Comparison of ENCODE assay signal across 10 mouse cellular contexts in genomic region chr16:18083231-18083951, GRCm38 (mm10). TPM values are rescaled to one million over a fixed set of nuclear protein-coding genes. Genes with fewer than 3 reads are reported as not detected.
A peak's percentile ranks its signal among the peaks of the same experiment; 100 is the strongest.
DNase-seq lines count a peak whose midpoint lies in the region; ATAC-seq and TF ChIP-seq lines count a peak whose summit lies in the region.
"Had no signal": no experiment of that assay in that cellular context is flagged by ENCODE, and none has a peak within 500 bp of the region (broad histone marks: within the 10 kb centered on the region; RNA-seq: fewer than 3 reads in every experiment).

No protein-coding gene starts in this region.

- no peaks in the 10 kb centered on the region for H3K27me3 ChIP-seq in liver, postnatal 0 days (ENCODE audit: insufficient read depth, low read length)
- H3K27me3 ChIP-seq in liver, embryonic 11.5 days (replicated peaks; ENCODE audit: control insufficient read depth, insufficient read depth, low read length): no peaks in the 10 kb centered on the region
- no peaks in the 10 kb centered on the region for H3K27me3 ChIP-seq in kidney, embryonic 16.5 days (ENCODE audit: insufficient read depth, low read length)
- H3K27me3 ChIP-seq in forebrain, embryonic 14.5 days (replicated peaks; ENCODE audit: control insufficient read depth, insufficient read depth, low read length): peaks cover 9% of the 10 kb centered on the region

- TF ChIP-seq EP300 in liver, postnatal 0 days (IDR thresholded peaks at IDR 0.05; ENCODE audit: low read depth): no peak

- no peak overlapping the region for H3K4me2 ChIP-seq in liver, postnatal 0 days (ENCODE audit: low read depth, low read length)
- H3K4me2 ChIP-seq in liver, embryonic 11.5 days: no peak overlapping the region
- no peak overlapping the region for H3K4me2 ChIP-seq in kidney, embryonic 16.5 days (replicated peaks; ENCODE audit: low read depth, low read length)
- H3K4me2 ChIP-seq in forebrain, embryonic 14.5 days (ENCODE audit: low read length): no peak overlapping the region
- H3K4me2 ChIP-seq: liver, embryonic 15.5 days had no signal

- no peak for TF ChIP-seq CTCF in liver, postnatal 0 days (IDR thresholded peaks at IDR 0.05; ENCODE audit: low read depth)

- no peaks in the 10 kb centered on the region for H3K9me3 ChIP-seq in liver, postnatal 0 days (ENCODE audit: low read length)
- no peaks in the 10 kb centered on the region for H3K9me3 ChIP-seq in liver, embryonic 11.5 days (ENCODE audit: control insufficient read depth, low read length)
- H3K9me3 ChIP-seq in kidney, embryonic 16.5 days (ENCODE audit: low read length): no peaks in the 10 kb centered on the region
- no peaks in the 10 kb centered on the region for H3K9me3 ChIP-seq in forebrain, embryonic 14.5 days (replicated peaks; ENCODE audit: control insufficient read depth, low read length)
- H3K9me3 ChIP-seq: liver, embryonic 15.5 days had no signal

- H3K36me3 ChIP-seq in liver, postnatal 0 days (replicated peaks; ENCODE audit: insufficient read depth, low read length): peaks cover 3% of the 10 kb centered on the region; the same call in 1 of the 2 replicates
- H3K36me3 ChIP-seq in liver, embryonic 11.5 days (ENCODE audit: control insufficient read depth, insufficient read depth, low read length): no peaks in the 10 kb centered on the region
- peaks cover 4% of the 10 kb centered on the region; the same call in 1 of the 2 replicates for H3K36me3 ChIP-seq in kidney, embryonic 16.5 days (ENCODE audit: insufficient read depth, low read length)
- no peaks in the 10 kb centered on the region for H3K36me3 ChIP-seq in forebrain, embryonic 14.5 days (ENCODE audit: control insufficient read depth, insufficient read depth, low read length)
- H3K36me3 ChIP-seq: liver, embryonic 15.5 days had no signal

- peaks cover 13% of the 10 kb centered on the region for H3K4me1 ChIP-seq in liver, postnatal 0 days (ENCODE audit: insufficient read depth)
- H3K4me1 ChIP-seq in liver, embryonic 11.5 days (replicated peaks; ENCODE audit: control insufficient read depth, insufficient read depth, low read length): peaks cover 8% of the 10 kb centered on the region; the same call in 1 of the 2 replicates
- H3K4me1 ChIP-seq in kidney, embryonic 16.5 days (ENCODE audit: insufficient read depth, low read length): peaks cover 7% of the 10 kb centered on the region; the same call in 1 of the 2 replicates
- H3K4me1 ChIP-seq in forebrain, embryonic 14.5 days (ENCODE audit: control insufficient read depth, insufficient read depth, low read length): peaks cover 5% of the 10 kb centered on the region; the same call in 1 of the 2 replicates

- no peak overlapping the region for H3K9ac ChIP-seq in liver, postnatal 0 days (replicated peaks)
- no peak overlapping the region for H3K9ac ChIP-seq in liver, embryonic 11.5 days (ENCODE audit: low read depth, low read length)
- H3K9ac ChIP-seq in kidney, embryonic 16.5 days (replicated peaks; ENCODE audit: low read length): 0 out of 2 replicates have a peak overlapping the region, but pooled peaks have one; percentile 9
- no peak overlapping the region for H3K9ac ChIP-seq in forebrain, embryonic 14.5 days (ENCODE audit: low read length)
- H3K9ac ChIP-seq: liver, embryonic 15.5 days had no signal

- DNase-seq in liver, postnatal 0 days: no peak
- no peak for DNase-seq in liver, embryonic 11.5 days (ENCODE audit: low spot score)
- DNase-seq in adrenal gland, postnatal 36 days: peak; percentile 78 to 85
- DNase-seq in gastrocnemius, adult 8-10 months (ENCODE audit: low spot score in 2 of 2): peak; percentile 76 to 78
- DNase-seq in lung, postnatal 14 days: peak; percentile 27
- no peak for DNase-seq in thymus, postnatal 14 days
- no peak for DNase-seq in forebrain, embryonic 14.5 days (ENCODE audit: low spot score)

- H3K4me3 ChIP-seq in liver, postnatal 0 days (ENCODE audit: low read depth, low read length): no peak overlapping the region
- no peak overlapping the region for H3K4me3 ChIP-seq in liver, embryonic 11.5 days (ENCODE audit: low read depth, low read length)
- H3K4me3 ChIP-seq in kidney, embryonic 16.5 days (ENCODE audit: low read length): no peak overlapping the region
- H3K4me3 ChIP-seq in forebrain, embryonic 14.5 days (ENCODE audit: low read depth, low read length): no peak overlapping the region
- H3K4me3 ChIP-seq: liver, embryonic 15.5 days had no signal

- 84% methylated on average over 18 of the region's 18 CpGs for WGBS in liver, postnatal 0 days (ENCODE audit: insufficient replicate concordance)
- WGBS in liver, embryonic 11.5 days: 89% methylated on average over 18 of the region's 18 CpGs
- WGBS in kidney, embryonic 16.5 days: 69% methylated on average over 18 of the region's 18 CpGs
- 85% methylated on average over 18 of the region's 18 CpGs for WGBS in forebrain, embryonic 14.5 days

- ATAC-seq in liver, postnatal 0 days: peak; percentile 70
- ATAC-seq in liver, embryonic 11.5 days (replicated peaks; ENCODE audit: low FRiP score): no peak
- ATAC-seq in kidney, embryonic 16.5 days (ENCODE audit: low FRiP score, low TSS enrichment): no peak
- ATAC-seq in forebrain, embryonic 14.5 days: no peak

- H3K27ac ChIP-seq in liver, postnatal 0 days (ENCODE audit: low read depth): no peak overlapping the region
- H3K27ac ChIP-seq in liver, embryonic 11.5 days (ENCODE audit: low read depth, low read length): no peak overlapping the region
- no peak overlapping the region for H3K27ac ChIP-seq in kidney, embryonic 16.5 days (ENCODE audit: low read length)
- H3K27ac ChIP-seq in forebrain, embryonic 14.5 days (ENCODE audit: low read depth, low read length): no peak overlapping the region
- H3K27ac ChIP-seq: liver, embryonic 15.5 days had no signal

RNA-seq across cellular contexts. Expression of gene Prodh, which starts 6.6 kb away (rescaled TPM):
- polyA plus RNA-seq in liver, postnatal 0 days (2015; fragmentation: Nextera tagmentation; extraction: Ambion mirVana): 2.9 and 3.0 TPM in 2 replicates
- 16.5 and 19.1 TPM in 2 replicates for polyA plus RNA-seq in liver, embryonic 11.5 days (2014; fragmentation: Nextera tagmentation; extraction: Ambion mirVana)
- total RNA-seq in adrenal gland, postnatal 36 days (2021): 10 to 100 TPM; 13.1 to 47.7 TPM
- total RNA-seq in gastrocnemius, adult 8-10 months (2022): 10 to 100 TPM in 2 of 4 experiments, 1 to 10 TPM in 2; 7.8 to 16.8 (median 9.7) TPM
- polyA plus RNA-seq in kidney, embryonic 16.5 days (2015; fragmentation: Nextera tagmentation; extraction: Ambion mirVana): 22.3 and 23.0 TPM in 2 replicates
- polyA plus RNA-seq in forebrain, embryonic 14.5 days (2014; fragmentation: Nextera tagmentation; extraction: Ambion mirVana): 3.1 and 3.3 TPM in 2 replicates

RNA-seq across cellular contexts. Expression of gene Dgcr6, which starts 30.7 kb away (rescaled TPM):
- polyA plus RNA-seq in liver, postnatal 0 days (2015; fragmentation: Nextera tagmentation; extraction: Ambion mirVana): 23.2 and 24.4 TPM in 2 replicates
- 74.1 and 79.8 TPM in 2 replicates for polyA plus RNA-seq in liver, embryonic 11.5 days (2014; fragmentation: Nextera tagmentation; extraction: Ambion mirVana)
- total RNA-seq in adrenal gland, postnatal 36 days (2021): 10 to 100 TPM; 55.4 to 85.3 TPM
- total RNA-seq in gastrocnemius, adult 8-10 months (2022): 10 to 100 TPM; 48.2 to 56.8 (median 51.2) TPM
- 103 and 104 TPM in 2 replicates for polyA plus RNA-seq in kidney, embryonic 16.5 days (2015; fragmentation: Nextera tagmentation; extraction: Ambion mirVana)
- 164 and 179 TPM in 2 replicates for polyA plus RNA-seq in forebrain, embryonic 14.5 days (2014; fragmentation: Nextera tagmentation; extraction: Ambion mirVana)

RNA-seq across cellular contexts. Expression of gene Rtn4r, which starts 44.1 kb away (rescaled TPM):
- polyA plus RNA-seq in liver, postnatal 0 days (2015; fragmentation: Nextera tagmentation; extraction: Ambion mirVana): 0.15 and 0.21 TPM in 2 replicates
- polyA plus RNA-seq in liver, embryonic 11.5 days (2014; fragmentation: Nextera tagmentation; extraction: Ambion mirVana): 0.96 and 1.1 TPM in 2 replicates
- total RNA-seq in adrenal gland, postnatal 36 days (2021): under 1 TPM in 1 of 2 experiments, not detected in 1; 0.20 TPM
- under 1 TPM in 1 of 4 experiments, not detected in 3; 0.15 TPM for total RNA-seq in gastrocnemius, adult 8-10 months (2022)
- polyA plus RNA-seq in kidney, embryonic 16.5 days (2015; fragmentation: Nextera tagmentation; extraction: Ambion mirVana): 1.0 and 3.4 TPM in 2 replicates
- polyA plus RNA-seq in forebrain, embryonic 14.5 days (2014; fragmentation: Nextera tagmentation; extraction: Ambion mirVana): 11.0 and 15.8 TPM in 2 replicates
- total RNA-seq: MEL had no signal

Comparison
In these comparisons a context has a peak if more than half of its experiments do, and no peak if none do; other contexts are left out.
1. DNase-seq: peak in adrenal gland, postnatal 36 days (2 of 2), gastrocnemius, adult 8-10 months (2 of 2) and lung, postnatal 14 days (single experiment); none in liver, postnatal 0 days (single experiment), liver, embryonic 11.5 days (single experiment), thymus, postnatal 14 days (single experiment) and forebrain, embryonic 14.5 days (single experiment).